Mouse (Mus musculus) midbrain, embryonic 13.5 days (tissue): ENCODE data around the gene Creld1. TPM values are rescaled to one million over a fixed set of nuclear protein-coding genes. Genes with fewer than 3 reads are reported as not detected.

Experiments used
- ATAC-seq: fragments of 200-750 bp; cut with Nextera tagmentation; 2 replicates; pipeline ENCODE4 v1.8.0; 2017; ENCODE audit warnings: mild to moderate bottlenecking, moderate TSS enrichment, moderate library complexity
- H3K27ac ChIP-seq: fragments of 300-500 bp; sonication (generic); 2 replicates; pipeline ENCODE4 v1.5.1; 2015; ENCODE audit warnings: inconsistent platforms, mild to moderate bottlenecking, moderate library complexity
- H3K27me3 ChIP-seq: fragments of 300-500 bp; sonication (generic); 2 replicates; pipeline ENCODE4 v1.6.1; 2015; ENCODE audit warnings: mild to moderate bottlenecking, inconsistent platforms
- H3K36me3 ChIP-seq: fragments of 300-500 bp; sonication (generic); 2 replicates; pipeline ENCODE4 v1.6.1; 2015; ENCODE audit warnings: mild to moderate bottlenecking, inconsistent platforms
- H3K4me1 ChIP-seq: fragments of 300-500 bp; sonication (generic); replicated peaks from 2 replicates; pipeline ENCODE4 v1.6.1; 2015; ENCODE audit warnings: inconsistent platforms
- H3K4me2 ChIP-seq: fragments of 300-500 bp; sonication (generic); replicated peaks from 2 replicates; pipeline ENCODE4 v1.6.1; 2015; ENCODE audit warnings: moderate library complexity, mild to moderate bottlenecking, inconsistent platforms
- H3K4me3 ChIP-seq: fragments of 300-500 bp; sonication (generic); replicated peaks from 2 replicates; pipeline ENCODE4 v1.5.1; 2015; ENCODE audit warnings: mild to moderate bottlenecking, inconsistent platforms
- H3K9ac ChIP-seq: fragments of 300-500 bp; sonication (generic); replicated peaks from 2 replicates; pipeline ENCODE4 v1.6.1; 2015; ENCODE audit warnings: mild to moderate bottlenecking, inconsistent platforms
- H3K9me3 ChIP-seq: fragments of 300-500 bp; sonication (generic); 2 replicates; pipeline ENCODE4 v1.6.1; 2016; ENCODE audit warnings: mild to moderate bottlenecking, inconsistent platforms
- WGBS: fragments of 180-500 bp; shearing (Covaris S2); methylation state at CpG from one replicate; pipeline ENCODE4 v1.1.7; 2015; 5-methylcytosine and 5-hydroxymethylcytosine counted together
- polyA plus RNA-seq: library from polyadenylated mRNA; unstranded; fragments of >200 nt; fragmentation: Nextera tagmentation; extraction: Ambion mirVana; gene quantifications from 2 replicates; pipeline ENCODE4 v1.2.1, GENCODE M21; 2015

Creld1 gene
- polyA plus RNA-seq, 1 experiment from 2014 or later = 56.5 TPM

GRCm38 (mm10) chr6:113494258-113494788 lies 11.2 kb downstream of the Creld1 start:
- no peak overlapping the region for H3K27ac ChIP-seq
- H3K4me1 ChIP-seq = peaks cover 17% of the 10 kb centered on the region; the same call in 1 of the 2 replicates
- peaks cover 41% of the 10 kb centered on the region for H3K36me3 ChIP-seq
- H3K9me3 ChIP-seq = no peaks in the 10 kb centered on the region
- H3K27me3 ChIP-seq = peaks cover 14% of the 10 kb centered on the region
- peak overlapping the region; percentile 41 for H3K4me3 ChIP-seq
- ATAC-seq = peak; percentile 79
- 1% methylated on average over 54 of the region's 54 CpGs for WGBS
- peak overlapping the region; percentile 58 for H3K4me2 ChIP-seq
- peak overlapping the region; percentile 53 for H3K9ac ChIP-seq

GRCm38 (mm10) chr6:113495071-113495675 lies 12.1 kb downstream of the Creld1 start:
- peaks cover 17% of the 10 kb centered on the region; the same call in 1 of the 2 replicates for H3K4me1 ChIP-seq

GRCm38 (mm10) chr6:113499346-113499745 lies 16.2 kb downstream of the Creld1 start:
- H3K27me3 ChIP-seq = peaks cover 29% of the 10 kb centered on the region
- H3K27ac ChIP-seq = no peak overlapping the region
- peaks cover 25% of the 10 kb centered on the region for H3K4me1 ChIP-seq
- no peaks in the 10 kb centered on the region for H3K9me3 ChIP-seq
- ATAC-seq = no peak
- H3K36me3 ChIP-seq = no peaks in the 10 kb centered on the region
- no peak overlapping the region for H3K4me3 ChIP-seq
- H3K4me2 ChIP-seq = no peak overlapping the region
- WGBS = 88% methylated on average over 6 of the region's 6 CpGs
- H3K9ac ChIP-seq = no peak overlapping the region

More at GRCm38 (mm10) chr6:113495071-113495675, 12.1 kb downstream of the Creld1 start:
- no peak overlapping the region for H3K27ac ChIP-seq
- peak; percentile 22 for ATAC-seq
- 61% methylated on average over 28 of the region's 28 CpGs for WGBS
- H3K4me3 ChIP-seq = peak overlapping the region; percentile 41
- peaks cover 18% of the 10 kb centered on the region for H3K27me3 ChIP-seq
- no peaks in the 10 kb centered on the region for H3K9me3 ChIP-seq
- H3K4me2 ChIP-seq = peak overlapping the region; percentile 58
- peaks cover 33% of the 10 kb centered on the region for H3K36me3 ChIP-seq
- 0 out of 2 replicates have a peak overlapping the region, but pooled peaks have one; percentile 1 for H3K9ac ChIP-seq

GRCm38 (mm10) chr6:113501388-113502084 lies 18.4 kb downstream of the Creld1 start, which contains the start of gene Prrt3:
Gene Prrt3, minus strand, starts transcription at chr6:113501931.
- peaks cover 13% of the 10 kb centered on the region for H3K4me1 ChIP-seq
- H3K4me3 ChIP-seq = peak within 1 kb of the TSS; percentile 50
- H3K36me3 ChIP-seq = no peaks in the 10 kb centered on the region
- 3% methylated on average over 31 of the region's 32 CpGs for WGBS
- peaks cover 15% of the 10 kb centered on the region for H3K27me3 ChIP-seq
- H3K27ac ChIP-seq = peak within 1 kb of the TSS; percentile 22; the same call in 1 of the 2 replicates
- peak within 1 kb of the TSS; percentile 72 for H3K9ac ChIP-seq
- H3K4me2 ChIP-seq = peak within 1 kb of the TSS; percentile 63
- H3K9me3 ChIP-seq = no peaks in the 10 kb centered on the region
- peak; percentile 88 for ATAC-seq

GRCm38 (mm10) chr6:113502801-113503200 lies 19.7 kb downstream of the Creld1 start:
- Histone ChIP-seq H3K9ac (no peak overlapping the region), H3K27me3 (peaks cover 15% of the 10 kb centered on the region), H3K4me2 (no peak overlapping the region), H3K27ac (no peak overlapping the region), H3K36me3 (no peaks in the 10 kb centered on the region), H3K9me3 (no peaks in the 10 kb centered on the region), H3K4me3 (no peak overlapping the region), H3K4me1 (peaks cover 13% of the 10 kb centered on the region)
- 27% methylated on average over 2 of the region's 2 CpGs for WGBS
- no peak for ATAC-seq

GRCm38 (mm10) chr6:113505689-113506088 lies 22.6 kb downstream of the Creld1 start:
- no peak overlapping the region for H3K9ac ChIP-seq
- H3K9me3 ChIP-seq = no peaks in the 10 kb centered on the region
- H3K36me3 ChIP-seq = no peaks in the 10 kb centered on the region
- WGBS = 89% methylated on average over 1 of the region's 1 CpGs
- no peak overlapping the region for H3K4me2 ChIP-seq
- H3K4me1 ChIP-seq = peaks cover 21% of the 10 kb centered on the region
- peaks cover 6% of the 10 kb centered on the region; the same call in 1 of the 2 replicates for H3K27me3 ChIP-seq
- no peak overlapping the region for H3K4me3 ChIP-seq
- H3K27ac ChIP-seq = no peak overlapping the region
- no peak for ATAC-seq

GRCm38 (mm10) chr6:113507130-113507529 lies 24.0 kb downstream of the Creld1 start:
- H3K4me1 ChIP-seq = peaks cover 12% of the 10 kb centered on the region
- H3K4me3 ChIP-seq = no peak overlapping the region
- H3K4me2 ChIP-seq = no peak overlapping the region
- no peaks in the 10 kb centered on the region for H3K27me3 ChIP-seq
- ATAC-seq = no peak
- no peaks in the 10 kb centered on the region for H3K9me3 ChIP-seq
- peaks cover 1% of the 10 kb centered on the region; the same call in 1 of the 2 replicates for H3K36me3 ChIP-seq
- no peak overlapping the region for H3K27ac ChIP-seq
- no peak overlapping the region for H3K9ac ChIP-seq

- no peak for ATAC-seq
- H3K4me3 ChIP-seq = no peak overlapping the region
- no peak overlapping the region for H3K27ac ChIP-seq
- WGBS = 64% methylated on average over 7 of the region's 7 CpGs
- H3K9ac ChIP-seq = no peak overlapping the region
- no peaks in the 10 kb centered on the region for H3K9me3 ChIP-seq
- no peak overlapping the region for H3K4me2 ChIP-seq
- peaks cover 12% of the 10 kb centered on the region for H3K36me3 ChIP-seq
- H3K4me1 ChIP-seq = peaks cover 8% of the 10 kb centered on the region; the same call in 1 of the 2 replicates
- H3K27me3 ChIP-seq = no peaks in the 10 kb centered on the region
These were observed 25.3 kb downstream of the Creld1 start for GRCm38 (mm10) chr6:113508272-113508946.

- H3K9me3 ChIP-seq = no peaks in the 10 kb centered on the region
- H3K9ac ChIP-seq = no peak overlapping the region
- H3K27ac ChIP-seq = no peak overlapping the region
- H3K36me3 ChIP-seq = peaks cover 17% of the 10 kb centered on the region
- H3K4me2 ChIP-seq = no peak overlapping the region
- H3K27me3 ChIP-seq = no peaks in the 10 kb centered on the region
- no peak overlapping the region for H3K4me3 ChIP-seq
- WGBS = 54% methylated on average over 5 of the region's 5 CpGs
- no peak for ATAC-seq
- peaks cover 8% of the 10 kb centered on the region; the same call in 1 of the 2 replicates for H3K4me1 ChIP-seq
These were observed 25.8 kb downstream of the Creld1 start for GRCm38 (mm10) chr6:113508947-113509280.

GRCm38 (mm10) chr6:113513944-113514343 lies 30.8 kb downstream of the Creld1 start:
- peaks cover 67% of the 10 kb centered on the region for H3K36me3 ChIP-seq
- 95% methylated on average over 6 of the region's 6 CpGs for WGBS
- ATAC-seq = no peak

GRCm38 (mm10) chr6:113514600-113514999 lies 31.5 kb downstream of the Creld1 start:
- no peak overlapping the region for H3K9ac ChIP-seq
- H3K36me3 ChIP-seq = peaks cover 74% of the 10 kb centered on the region
- ATAC-seq = no peak
- H3K4me3 ChIP-seq = no peak overlapping the region
- no peaks in the 10 kb centered on the region for H3K9me3 ChIP-seq
- H3K27me3 ChIP-seq = no peaks in the 10 kb centered on the region
- WGBS = 100% methylated on average over 3 of the region's 3 CpGs
- H3K4me2 ChIP-seq = no peak overlapping the region
- no peak overlapping the region for H3K27ac ChIP-seq
- H3K4me1 ChIP-seq = no peaks in the 10 kb centered on the region

More at GRCm38 (mm10) chr6:113513944-113514343, 30.8 kb downstream of the Creld1 start:
- Histone ChIP-seq H3K9me3 (no peaks in the 10 kb centered on the region), H3K4me2 (no peak overlapping the region), H3K4me3 (no peak overlapping the region), H3K4me1 (0 out of 2 replicates have a peak, but pooled peaks cover under 1% of the 10 kb centered on the region), H3K27ac (no peak overlapping the region), H3K27me3 (no peaks in the 10 kb centered on the region), H3K9ac (no peak overlapping the region)
